Mouse (Mus musculus) pancreas, adult 10 weeks (tissue): ENCODE results near the gene Snx14. TPM values are rescaled to one million over a fixed set of nuclear protein-coding genes. Genes with fewer than 3 reads are reported as not detected.

Experiments
- polyA plus RNA-seq: library from polyadenylated mRNA; stranded (reverse); fragments of 350-450 nt; fragmentation: Illumina TruSeq; extraction: RNeasy Lipid Tissue Mini Kit (QIAGEN cat#74804); gene quantifications from one replicate; pipeline ENCODE4 v1.2.3, GENCODE M21; 2015; ENCODE audit warnings: low read depth, low replicate concordance; ENCODE audit not compliant: insufficient read depth

The Snx14 gene
- 7.0 TPM for polyA plus RNA-seq

DNA sequence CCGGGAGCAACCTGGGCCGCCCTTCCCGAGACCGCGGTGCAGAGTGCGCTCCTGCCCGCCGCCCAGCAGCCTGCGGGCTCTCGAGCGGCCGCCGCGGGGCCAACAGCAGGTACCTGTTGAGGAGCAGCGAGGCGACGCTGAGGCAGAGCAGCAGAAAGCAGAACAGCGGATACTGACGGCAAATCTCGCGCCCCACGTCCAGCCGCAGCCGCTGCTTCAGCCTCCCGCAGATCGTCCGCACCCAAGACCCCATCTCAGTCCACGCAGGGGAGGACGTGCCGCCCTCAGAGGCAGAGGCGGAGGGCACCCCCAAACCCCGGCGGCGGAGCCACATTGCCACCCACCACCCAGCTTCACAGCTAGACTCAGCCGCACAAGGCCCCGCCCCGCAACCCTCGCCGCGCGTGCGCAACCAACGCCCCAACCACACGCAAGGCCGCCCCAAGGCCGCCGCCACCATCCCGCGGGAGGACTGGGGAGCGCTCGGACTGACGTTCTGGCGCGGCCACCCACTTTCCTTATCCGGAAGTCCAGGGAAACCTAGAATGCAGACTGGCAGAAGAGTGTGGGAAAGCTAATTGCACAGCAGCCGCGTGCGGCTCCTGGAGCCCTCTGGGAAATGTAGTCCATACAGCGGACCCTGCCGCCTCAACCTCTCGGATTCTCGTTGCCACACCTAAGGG lies at the start of gene Snx14:
TSS of gene Snx14 (minus strand) at position 404 of the 683 bp plus-strand sequence.

DNA sequence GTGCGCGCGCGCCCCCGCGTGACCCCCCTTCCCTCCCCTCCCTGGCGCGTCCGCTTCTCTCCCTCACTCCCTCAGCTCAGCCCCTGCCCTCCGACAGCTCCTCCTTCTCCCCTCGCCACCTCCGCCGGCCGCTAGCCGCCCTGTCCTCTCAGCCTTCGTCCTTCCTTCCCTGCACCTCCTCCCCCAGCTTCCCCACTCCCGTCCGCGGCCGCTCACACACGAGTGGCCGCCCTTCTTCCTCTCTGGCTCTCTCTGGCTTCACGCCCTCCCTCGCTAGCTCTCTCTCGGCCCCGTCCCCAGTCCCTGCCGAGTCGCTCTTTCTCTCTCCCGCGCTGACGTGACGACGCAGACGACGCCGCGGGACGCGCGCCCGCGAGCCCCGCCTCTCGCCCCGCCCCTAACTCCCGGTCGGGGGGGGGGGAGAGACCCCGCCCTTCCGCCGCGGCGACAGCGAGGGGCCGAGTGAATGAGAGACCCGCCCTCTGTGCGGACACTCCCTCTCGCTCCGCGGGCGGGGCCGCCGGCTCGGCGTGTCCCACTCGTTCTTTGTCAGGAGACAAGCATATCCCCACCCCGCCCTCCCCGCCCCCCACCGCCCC lies 43.6 kb upstream of the Snx14 start, which contains the start of gene Syncrip:
TSS of gene Syncrip (minus strand) at position 345 of the 599 bp plus-strand sequence.

DNA sequence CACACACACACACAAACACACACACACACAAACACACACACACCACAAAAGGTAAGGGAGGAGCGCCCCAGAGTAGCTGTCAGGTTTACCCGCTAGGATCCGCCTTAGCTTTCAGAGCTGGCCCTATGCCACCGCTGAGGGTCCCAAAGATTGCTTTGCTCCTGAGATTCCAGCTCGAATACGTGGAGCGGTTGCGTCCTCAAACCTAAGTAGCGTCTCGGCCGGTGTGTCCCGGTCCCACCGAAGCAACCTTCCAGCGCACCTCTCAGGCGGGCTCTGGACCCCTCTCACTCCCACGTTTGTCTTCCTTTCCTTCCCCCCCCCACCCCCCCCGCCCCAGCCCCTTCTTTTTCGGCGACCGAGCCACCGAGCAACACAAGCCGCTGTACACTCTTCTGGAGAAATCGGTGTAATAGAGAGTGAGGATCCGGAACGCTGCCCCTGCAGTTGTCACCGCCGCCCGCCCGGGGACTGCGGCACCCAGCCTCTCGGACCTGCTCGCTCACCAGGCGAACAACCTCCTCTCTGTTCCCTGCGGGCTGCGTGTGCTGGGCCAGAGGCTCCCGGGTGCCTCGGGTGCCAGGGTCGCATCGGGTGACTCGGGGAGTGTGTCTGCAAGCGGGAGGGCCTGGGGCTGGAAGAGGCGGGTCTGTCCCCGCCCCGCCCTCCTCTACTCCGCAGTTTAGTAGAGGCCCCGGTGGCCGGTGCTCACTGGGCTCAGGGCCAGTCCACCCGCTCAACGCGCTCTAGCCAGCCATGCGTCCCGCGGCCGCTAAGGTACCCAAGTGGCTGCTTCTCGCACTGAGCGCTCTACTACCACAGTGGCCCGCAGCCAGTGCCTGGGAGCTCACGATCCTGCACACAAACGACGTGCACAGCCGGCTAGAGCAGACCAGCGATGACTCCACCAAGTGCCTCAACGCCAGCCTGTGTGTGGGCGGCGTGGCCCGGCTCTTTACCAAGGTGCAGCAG lies 111.5 kb downstream of the Snx14 start, which contains the start of gene Nt5e:
TSS of gene Nt5e (plus strand) at position 268 of the 972 bp plus-strand sequence.

Other genes starting within 250 kb of the Snx14 start
- gene Nt5e, start 111.8 kb downstream of the Snx14 start, polyA plus RNA-seq: not detected
- gene Gm20537, start 17.7 kb upstream of the Snx14 start, polyA plus RNA-seq: not detected
- 13.3 TPM for gene Syncrip, start 43.6 kb upstream of the Snx14 start, polyA plus RNA-seq
- gene Zfp949, start 109.1 kb upstream of the Snx14 start, polyA plus RNA-seq: 2.5 TPM
- gene Trim43a, start 141.9 kb upstream of the Snx14 start, polyA plus RNA-seq: not detected